Mouse (Mus musculus): Measurements from ENCODE around the gene Nsf. TPM values are rescaled to one million over a fixed set of nuclear protein-coding genes. Genes with fewer than 3 reads are reported as not detected.
"Not testable (repeated sequence)": the region's sequence is repeated elsewhere in the genome, so short reads cannot be mapped to it uniquely, and the experiment has no call there.

Nsf gene
- total RNA-seq (2021) = 100 to 1,000 TPM; 654 to 692 TPM

DNA sequence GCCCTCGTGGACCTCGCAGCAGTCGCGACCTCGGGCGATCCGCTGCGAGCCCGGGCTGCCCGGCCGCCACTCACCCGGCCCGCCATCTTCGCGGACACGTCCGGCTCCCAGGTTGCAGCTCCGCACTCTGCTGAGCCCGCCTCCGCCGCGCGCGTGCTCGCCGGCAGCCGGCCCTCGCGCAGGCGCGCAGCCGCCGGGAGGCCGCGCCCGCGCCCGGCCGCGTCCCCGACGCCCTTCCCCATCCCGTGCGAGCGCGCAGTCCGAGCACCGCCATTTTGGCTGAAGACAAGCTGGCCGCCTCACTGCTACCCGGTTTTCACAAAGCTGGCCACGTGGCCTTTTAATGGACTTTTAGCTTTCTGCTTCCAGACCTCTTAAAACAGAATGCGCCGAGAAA, at the start of gene Nsf:
Nsf (minus strand) TSS at position 161 of the 397 bp plus-strand sequence.
- intact Hi-C loops (cut with DNase I) = no loop called here
- peak; percentile 74 to 91 for DNase-seq (ENCODE audit: extremely low spot score in 1 of 2, low spot score in 2 of 2)

DNA sequence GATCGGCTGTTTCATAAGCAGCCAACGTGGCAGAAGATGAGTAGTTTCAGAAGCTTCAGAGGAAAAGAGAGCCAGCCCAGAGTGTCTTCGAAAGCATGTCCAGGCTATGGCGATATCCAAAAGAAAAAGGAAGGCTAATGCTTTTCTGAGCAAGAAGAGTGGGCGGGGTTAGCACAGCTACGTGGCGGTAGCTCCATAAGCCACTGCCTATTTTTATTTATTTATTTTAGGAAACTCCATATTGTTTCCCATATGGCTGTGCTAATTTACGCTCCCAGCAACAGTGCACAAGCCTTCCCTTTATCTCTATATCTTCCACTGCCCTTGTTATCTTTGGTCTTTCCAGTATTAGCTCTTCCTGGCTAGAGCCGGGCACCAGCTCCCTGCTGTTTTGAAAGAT, 49.5 kb upstream of the Nsf start:
- intact Hi-C loops (cut with DNase I) = no loop called here
- DNase-seq (ENCODE audit: extremely low spot score in 1 of 2, low spot score in 2 of 2) = no peak

DNA sequence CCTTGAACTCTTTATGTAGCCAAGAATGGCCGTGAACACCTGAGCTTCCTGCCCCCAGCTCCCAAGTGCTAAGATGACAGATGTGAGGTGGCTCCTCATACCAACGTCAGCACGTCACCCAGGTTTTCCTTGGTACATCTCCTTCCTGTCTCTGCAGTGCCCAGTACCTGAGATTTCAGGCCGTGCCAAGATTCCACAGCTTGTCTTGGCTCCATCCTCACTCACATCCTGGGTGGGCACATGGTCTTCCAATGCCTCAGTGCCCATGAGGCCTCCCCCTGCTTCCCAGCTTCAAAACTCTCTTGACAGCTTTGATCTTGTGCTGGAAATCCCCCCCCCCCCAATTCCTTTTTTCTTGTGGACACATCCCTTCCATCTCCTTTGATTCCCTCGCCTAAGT, 48.3 kb upstream of the Nsf start:
- intact Hi-C loops (cut with DNase I) = no loop called here
- DNase-seq (ENCODE audit: extremely low spot score in 1 of 2, low spot score in 2 of 2) = no peak

DNA sequence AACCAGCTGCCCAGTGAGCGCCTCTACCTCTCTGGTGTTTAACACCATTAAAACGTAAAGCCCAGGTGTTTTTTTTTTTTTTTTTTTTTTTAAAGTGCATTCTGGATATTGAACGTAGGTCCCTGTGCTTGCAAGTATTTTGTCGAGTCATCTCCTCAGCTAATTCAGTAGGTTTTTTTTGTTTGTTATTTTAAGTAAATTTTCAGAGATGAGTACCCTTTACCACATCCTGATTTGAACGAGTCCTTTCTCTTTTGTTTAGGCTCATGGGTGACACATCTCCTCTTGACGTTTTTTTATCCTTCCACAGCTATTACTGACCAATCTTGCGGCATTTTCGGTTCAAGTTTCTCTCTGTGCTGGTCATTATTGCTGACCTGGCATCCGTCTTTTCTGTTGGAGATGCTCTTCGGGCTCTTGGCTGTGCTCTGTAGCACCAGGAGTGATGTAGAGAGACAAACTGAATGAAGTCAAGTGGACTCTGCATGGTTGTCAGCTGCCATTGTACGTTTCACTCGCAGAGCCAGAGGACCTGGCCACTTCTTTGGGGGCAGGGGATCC, 47.6 kb upstream of the Nsf start:
- intact Hi-C loops (cut with DNase I) = no loop called here
- DNase-seq (ENCODE audit: extremely low spot score in 1 of 2, low spot score in 2 of 2) = no peak

DNA sequence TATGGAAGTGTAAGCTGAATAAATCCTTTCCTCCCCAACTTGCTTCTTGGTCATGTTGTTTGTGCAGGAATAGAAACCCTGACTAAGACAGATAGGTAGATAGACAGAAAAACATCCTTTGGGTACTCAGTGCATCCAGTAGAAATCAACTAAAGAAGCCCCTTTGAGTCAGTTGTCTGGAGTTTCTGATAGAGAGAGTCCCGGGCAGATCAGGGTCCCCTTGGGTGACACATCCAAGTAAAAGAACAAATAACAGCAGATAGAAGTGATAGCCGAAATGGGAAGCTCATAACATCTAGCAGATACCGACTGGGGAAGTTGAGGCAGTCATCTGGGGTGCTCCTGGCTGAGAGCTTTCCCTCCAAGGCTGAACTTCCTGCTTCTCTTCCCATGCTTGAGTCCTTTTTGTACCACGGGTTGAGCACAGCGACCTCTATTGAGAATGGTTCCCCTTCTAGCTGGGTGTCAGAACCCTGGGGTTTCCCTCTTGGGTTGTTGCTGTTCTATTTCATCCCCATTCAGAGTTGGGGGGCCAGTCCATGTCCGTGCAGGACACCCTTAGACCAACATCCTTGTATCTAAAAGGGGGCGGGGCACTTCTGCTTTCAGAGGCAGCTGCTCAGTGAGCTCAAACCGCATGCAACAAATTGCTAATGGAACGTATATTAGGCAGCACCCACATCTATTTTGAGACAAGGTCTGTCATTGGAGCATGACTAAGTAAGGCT, 47.0 kb upstream of the Nsf start:
- intact Hi-C loops (cut with DNase I) = no loop called here

DNA sequence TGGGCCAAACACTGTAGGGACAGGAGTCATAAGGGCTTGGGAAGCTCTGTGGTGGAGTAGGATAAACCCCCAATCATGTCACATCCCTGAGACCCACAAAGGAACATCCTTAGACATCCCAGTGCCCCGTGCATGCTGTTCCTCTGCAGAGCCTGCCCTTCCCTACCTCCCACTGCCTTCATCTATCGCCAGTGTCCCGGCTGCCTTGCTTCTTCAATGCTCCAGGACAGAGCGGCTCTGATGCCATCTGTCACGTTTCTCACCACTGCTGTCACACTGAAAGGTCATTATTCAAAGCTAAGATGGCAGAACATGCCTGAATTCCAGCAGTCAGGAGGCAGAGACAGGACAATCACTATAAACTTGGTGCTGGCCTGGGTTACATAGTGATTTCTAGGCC, 44.9 kb upstream of the Nsf start:
- no peak for DNase-seq (ENCODE audit: extremely low spot score in 1 of 2, low spot score in 2 of 2)
- intact Hi-C loops (cut with DNase I) = no loop called here

More for the DNA sequence above, 47.0 kb upstream of the Nsf start:
- no peak for DNase-seq (ENCODE audit: extremely low spot score in 1 of 2, low spot score in 2 of 2)

DNA sequence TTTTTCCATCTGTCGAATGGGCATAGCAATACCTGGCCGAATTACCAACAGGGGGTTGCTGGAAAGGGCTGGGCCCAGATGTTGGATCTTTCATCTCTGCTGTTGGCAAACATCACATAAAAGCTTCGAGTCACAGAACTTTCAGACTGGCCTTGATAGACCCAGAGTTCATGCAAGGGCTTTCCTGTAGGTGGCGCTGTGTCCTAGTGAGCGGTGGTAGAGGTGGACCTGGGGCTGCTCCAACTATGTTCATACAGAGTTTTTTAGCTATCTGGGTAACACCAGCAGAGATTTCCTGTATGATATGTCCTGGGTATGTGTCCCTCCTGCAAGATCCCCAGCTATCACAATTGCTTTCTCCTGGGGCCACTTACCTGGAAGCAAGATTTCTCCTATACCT, 43.5 kb upstream of the Nsf start:
- DNase-seq (ENCODE audit: extremely low spot score in 1 of 2, low spot score in 2 of 2) = peak; percentile 64 to 81
- intact Hi-C loops (cut with DNase I) = no loop called here

DNA sequence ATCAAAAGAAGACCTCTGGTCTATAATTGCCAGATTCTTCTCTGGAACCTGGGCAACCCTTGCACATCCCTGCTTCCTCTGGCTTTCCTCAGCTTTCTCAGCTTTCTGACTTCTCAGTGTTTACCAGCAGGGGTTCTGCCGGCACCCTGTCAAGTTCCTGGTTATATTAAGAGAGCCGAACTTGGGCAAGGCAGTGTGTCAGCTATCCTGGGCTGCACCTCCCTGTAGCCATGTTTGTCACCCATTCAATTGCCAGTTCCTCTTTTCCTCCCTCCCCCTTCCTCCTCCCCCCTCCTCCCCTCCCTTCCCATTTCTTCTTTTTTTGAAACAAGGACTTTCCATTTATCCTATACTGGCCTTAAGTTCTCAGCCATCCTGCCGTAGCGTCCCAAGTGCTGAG, 38.8 kb upstream of the Nsf start:
- intact Hi-C loops (cut with DNase I) = no loop called here
- DNase-seq (ENCODE audit: extremely low spot score in 1 of 2, low spot score in 2 of 2) = no peak

DNA sequence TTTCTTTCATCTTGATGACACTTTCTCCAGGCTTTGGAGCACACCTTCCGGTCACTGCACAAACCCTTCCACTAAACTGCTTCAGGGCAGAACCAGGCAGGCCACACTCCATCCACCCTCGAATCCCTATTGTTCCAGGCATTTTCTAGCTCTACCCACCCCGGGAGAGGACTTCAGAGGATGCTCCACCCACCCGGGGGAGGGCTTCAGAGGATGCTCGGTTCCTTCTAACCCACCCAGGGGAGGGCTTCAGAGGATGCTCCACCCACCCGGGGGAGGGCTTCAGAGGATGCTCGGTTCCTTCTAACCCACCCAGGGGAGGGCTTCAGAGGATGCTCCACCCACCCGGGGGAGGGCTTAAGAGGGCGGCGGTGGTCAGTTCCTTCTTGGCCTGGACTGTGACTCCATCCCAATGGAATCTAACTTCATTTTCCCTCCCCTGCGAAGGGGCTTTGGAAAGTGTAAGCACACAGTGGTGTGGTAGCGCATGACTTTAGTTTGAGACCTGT, 36.2 kb upstream of the Nsf start:
- peak in 1 of 2 experiments; percentile 66 for DNase-seq (ENCODE audit: extremely low spot score in 1 of 2, low spot score in 2 of 2)
- intact Hi-C loops (cut with DNase I) = not testable (repeated sequence)

DNA sequence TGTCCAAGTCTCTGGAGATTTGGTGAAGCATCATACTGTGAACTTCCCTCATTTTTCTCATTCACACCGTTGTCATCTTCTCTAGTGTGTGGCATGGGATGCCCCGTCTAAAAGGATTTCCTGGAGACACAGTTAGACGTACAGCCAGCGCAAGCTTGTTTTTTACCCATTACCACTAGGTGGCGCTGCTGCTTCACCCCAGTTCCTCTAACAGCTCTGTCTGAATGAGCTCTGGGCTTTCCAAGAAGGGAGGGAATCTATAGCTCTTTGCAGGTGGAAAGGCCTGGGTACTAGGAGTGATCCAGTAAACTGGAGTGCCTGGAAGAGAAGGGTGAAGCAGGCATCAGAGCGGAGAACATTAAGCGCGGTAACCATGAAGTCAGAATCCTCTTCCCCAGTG, 33.6 kb upstream of the Nsf start:
- DNase-seq (ENCODE audit: extremely low spot score in 1 of 2, low spot score in 2 of 2) = peak; percentile 80 to 85
- intact Hi-C loops (cut with DNase I) = loop anchor here (2.0 kb wide), 1 partner anchor 183 kb away; no protein-coding TSS in a partner anchor

DNA sequence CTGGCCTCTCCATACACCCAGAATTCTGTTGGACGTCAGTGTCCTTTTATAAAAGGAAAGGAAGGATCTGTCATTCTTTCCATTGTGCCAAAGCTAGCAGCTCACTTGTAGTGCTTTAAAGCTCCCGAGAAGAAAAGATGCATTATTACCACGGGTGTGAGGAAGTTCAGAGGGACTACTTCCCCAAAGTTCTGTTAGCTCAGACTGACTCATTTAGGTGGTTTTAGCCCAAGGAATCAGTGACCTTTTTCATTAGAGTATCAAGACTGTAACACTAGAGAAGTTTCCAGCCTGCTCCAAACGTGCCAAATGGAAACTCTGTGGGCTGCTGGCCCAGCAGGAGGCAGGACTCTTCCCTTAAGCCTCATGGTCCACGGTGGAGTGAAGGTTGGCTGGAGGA, 30.2 kb upstream of the Nsf start:
- no peak for DNase-seq (ENCODE audit: extremely low spot score in 1 of 2, low spot score in 2 of 2)
- intact Hi-C loops (cut with DNase I) = no loop called here

DNA sequence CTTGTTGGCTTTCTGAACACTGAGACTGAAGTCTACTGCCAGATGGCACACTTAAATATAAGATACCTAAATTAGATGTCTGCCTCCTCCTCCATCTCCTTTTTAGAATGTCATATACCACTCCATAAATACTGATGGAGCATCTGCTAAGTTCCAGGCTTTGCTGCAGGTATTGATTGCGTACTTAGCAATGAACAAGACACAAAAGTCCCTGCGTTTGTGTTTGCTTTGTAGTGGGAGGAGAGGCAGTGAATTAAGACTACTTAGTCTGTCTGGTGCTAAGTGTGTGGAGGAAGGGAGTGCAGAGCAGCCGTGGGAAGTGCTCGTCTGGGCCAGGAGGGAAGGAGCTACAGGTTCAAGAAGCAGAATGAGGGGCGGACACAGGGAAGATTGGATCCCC, 28.0 kb upstream of the Nsf start:
- DNase-seq (ENCODE audit: extremely low spot score in 1 of 2, low spot score in 2 of 2) = no peak

DNA sequence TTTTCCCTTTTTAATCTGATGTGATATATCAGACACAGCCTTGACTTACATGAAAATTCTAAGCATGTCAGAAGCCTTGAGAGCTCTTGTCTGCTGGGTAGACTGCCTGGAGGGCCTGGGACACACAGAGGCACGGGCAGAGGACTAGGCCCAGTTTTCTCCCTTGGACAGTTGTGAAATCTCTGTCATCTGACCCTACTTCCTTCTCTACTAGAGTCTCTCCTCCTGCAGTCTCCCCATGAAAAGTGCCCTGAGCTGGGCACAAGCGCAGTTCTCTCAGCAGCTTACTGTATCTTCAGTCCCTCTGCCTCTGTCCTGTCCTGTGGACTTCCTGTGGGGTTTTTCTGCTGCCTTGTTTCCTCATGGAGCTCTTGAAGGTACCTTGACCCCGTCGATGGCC, 25.5 kb upstream of the Nsf start:
- no peak for DNase-seq (ENCODE audit: extremely low spot score in 1 of 2, low spot score in 2 of 2)
- intact Hi-C loops (cut with DNase I) = no loop called here

More for the DNA sequence above, 28.0 kb upstream of the Nsf start:
- intact Hi-C loops (cut with DNase I) = no loop called here

DNA sequence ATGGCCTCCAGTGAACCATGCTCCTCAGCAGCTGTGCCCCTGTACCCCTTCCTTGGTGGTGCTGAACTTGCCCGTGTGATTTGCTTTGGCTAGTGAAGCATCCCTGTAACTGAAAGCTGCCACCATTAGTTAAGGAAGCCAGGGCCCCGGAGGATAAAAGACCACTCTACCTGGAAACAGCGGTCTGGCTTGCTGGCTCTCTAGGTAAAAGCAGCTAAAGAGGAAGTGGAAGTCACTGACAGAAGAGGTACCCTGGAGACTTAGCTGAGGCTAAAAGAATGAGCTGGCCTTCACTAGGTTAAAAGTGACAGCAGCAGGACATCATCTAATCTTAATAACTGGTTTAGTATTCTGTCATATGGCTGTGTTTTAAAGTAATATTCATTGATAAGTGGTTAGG, 17.0 kb upstream of the Nsf start:
- intact Hi-C loops (cut with DNase I) = no loop called here
- DNase-seq (ENCODE audit: extremely low spot score in 1 of 2, low spot score in 2 of 2) = no peak

DNA sequence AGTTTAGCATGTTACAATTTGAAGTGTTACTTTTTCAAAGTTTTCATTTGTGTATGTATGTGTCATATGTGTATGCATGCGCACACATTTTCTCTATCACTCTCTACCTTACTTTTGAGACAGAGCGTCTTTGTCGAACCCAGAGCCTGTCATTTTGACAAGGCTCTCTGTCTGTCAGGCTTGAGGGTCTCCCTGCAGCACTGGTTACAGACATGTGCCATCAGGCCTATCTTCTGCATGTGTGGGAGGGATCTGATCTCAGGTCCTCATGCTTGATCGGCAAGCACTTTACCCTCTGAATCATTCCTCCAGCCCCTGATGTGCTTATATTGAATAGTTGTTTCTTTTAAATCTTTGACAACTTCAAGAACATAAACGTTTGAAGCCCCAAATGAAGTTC, 15.4 kb upstream of the Nsf start:
- DNase-seq (ENCODE audit: extremely low spot score in 1 of 2, low spot score in 2 of 2) = no peak
- intact Hi-C loops (cut with DNase I) = no loop called here

DNA sequence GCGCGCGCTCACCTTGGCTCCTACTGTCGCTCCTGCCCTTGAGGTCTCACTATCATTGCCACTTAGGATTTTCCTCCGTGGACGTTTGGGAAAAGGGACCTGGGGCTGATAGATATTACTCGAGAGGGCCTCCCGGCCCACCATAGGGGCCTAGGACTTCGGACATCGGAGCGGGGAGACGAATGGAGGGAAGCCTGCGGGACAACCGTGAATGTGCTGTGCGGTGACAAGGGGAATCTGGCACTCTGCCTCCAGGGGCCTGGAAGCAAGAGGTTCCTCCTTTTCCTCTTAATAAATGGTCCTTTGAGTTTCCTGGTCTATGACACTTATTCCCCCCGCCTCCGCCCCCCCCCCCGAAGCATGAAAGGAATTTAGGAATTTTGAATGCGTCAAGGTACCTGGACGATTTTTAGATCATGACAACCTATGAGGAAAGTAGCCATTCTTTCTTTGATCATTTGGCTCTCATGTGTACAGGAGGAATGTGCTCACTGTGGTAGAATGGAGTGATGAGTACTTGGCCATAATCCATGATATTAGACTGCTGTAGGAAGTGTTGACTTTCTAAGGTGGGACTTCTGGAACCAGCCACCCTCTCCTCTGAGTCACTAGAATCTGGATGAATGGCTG, 13.4 kb upstream of the Nsf start:
- intact Hi-C loops (cut with DNase I) = no loop called here
- DNase-seq (ENCODE audit: extremely low spot score in 1 of 2, low spot score in 2 of 2) = peak in 1 of 2 experiments; percentile 67

DNA sequence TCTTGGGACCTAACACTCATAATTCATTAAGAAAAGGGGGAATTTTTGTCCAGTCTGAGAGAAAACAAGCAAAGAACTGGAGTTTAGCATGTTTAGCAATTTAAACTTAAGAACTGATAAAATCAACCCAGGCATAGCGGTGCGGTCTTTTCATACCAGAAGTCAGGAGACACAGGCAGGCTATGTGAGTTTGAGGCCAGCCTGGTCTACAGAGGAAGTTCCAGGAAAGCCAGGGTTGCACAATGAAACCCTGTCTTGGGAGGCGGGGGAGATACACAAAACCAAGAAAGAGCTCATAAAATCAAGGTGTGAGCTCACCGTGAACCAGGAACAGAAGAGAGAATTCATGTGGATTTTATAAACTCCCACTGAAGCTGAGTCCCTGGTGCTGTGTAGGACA, 3.0 kb upstream of the Nsf start:
- intact Hi-C loops (cut with DNase I) = no loop called here

DNA sequence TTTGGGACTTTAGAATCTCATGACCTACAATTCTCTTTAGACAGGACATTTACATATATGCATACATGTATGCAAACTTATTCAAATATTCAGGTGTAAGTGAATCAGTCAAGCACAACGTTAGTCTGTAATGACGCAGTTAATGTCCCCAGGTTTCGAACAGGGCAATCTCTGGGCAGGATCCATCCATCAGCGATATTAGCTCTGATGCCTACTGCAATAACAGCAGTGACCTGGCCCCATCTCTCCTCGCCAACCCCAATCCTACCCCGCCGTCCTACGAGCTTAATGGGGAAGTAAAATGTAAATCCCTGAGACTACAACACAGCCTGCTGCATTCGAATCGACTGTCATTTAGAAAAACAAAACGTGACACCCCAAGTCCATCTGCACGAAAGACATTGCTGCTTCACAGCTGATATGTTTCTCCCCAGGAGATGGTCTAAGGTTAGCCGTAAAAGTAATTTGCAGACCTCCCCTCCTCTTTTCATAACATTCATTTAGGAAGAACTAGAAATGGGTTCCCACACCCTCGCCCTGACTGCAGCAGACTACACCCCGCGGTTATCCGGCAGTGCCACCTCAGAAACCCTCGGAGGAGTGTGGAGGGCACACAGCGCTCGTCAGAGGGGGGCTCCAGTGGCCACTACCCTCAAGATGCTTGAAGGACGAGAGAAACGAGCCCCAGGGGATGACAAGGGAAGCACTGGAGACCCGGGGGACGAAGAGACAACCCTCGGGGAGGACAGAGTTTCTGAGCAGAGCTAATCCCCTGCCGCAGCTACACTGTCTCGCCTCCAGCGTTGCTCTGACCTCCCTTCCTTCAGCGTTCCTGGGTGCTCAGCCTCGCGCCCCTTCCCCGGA, 592 bp downstream of the Nsf start:
- intact Hi-C loops (cut with DNase I) = no loop called here
- DNase-seq (ENCODE audit: extremely low spot score in 1 of 2, low spot score in 2 of 2) = no peak

More for the DNA sequence above, 3.0 kb upstream of the Nsf start:
- DNase-seq (ENCODE audit: extremely low spot score in 1 of 2, low spot score in 2 of 2) = no peak

DNA sequence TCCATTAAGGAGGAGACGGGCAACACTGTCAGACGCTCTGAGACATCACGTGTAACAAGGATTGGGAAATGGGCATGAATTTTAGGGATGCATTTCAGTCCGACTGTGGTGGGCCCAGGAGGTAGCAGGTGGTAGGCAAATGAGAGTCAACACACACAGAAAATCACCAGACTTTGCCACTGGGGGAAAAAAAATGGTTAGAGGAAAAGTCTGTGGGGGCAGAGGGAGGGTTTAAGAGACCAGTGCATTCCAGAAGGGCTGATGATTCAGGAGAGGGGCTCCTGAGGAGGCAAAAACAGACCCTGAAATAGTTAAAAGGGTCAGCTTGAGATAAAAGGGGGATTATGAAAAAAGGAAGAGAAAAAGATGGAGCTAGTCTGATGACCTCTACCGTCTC, 1.2 kb downstream of the Nsf start:
- intact Hi-C loops (cut with DNase I) = no loop called here
- DNase-seq (ENCODE audit: extremely low spot score in 1 of 2, low spot score in 2 of 2) = no peak

Measured in left cerebral cortex, postnatal 10 days (tissue).